Mouse (Mus musculus) MEL-GATA-1-ER (cell line): ENCODE results near the gene Tctex1d4.

Experiments used
- DNase-seq: peaks from one replicate; pipeline ENCODE4 v3.0.0-alpha.2; 2012; ENCODE audit warnings: low read depth; ENCODE audit errors: extremely low read depth

Tctex1d4 gene

DNA sequence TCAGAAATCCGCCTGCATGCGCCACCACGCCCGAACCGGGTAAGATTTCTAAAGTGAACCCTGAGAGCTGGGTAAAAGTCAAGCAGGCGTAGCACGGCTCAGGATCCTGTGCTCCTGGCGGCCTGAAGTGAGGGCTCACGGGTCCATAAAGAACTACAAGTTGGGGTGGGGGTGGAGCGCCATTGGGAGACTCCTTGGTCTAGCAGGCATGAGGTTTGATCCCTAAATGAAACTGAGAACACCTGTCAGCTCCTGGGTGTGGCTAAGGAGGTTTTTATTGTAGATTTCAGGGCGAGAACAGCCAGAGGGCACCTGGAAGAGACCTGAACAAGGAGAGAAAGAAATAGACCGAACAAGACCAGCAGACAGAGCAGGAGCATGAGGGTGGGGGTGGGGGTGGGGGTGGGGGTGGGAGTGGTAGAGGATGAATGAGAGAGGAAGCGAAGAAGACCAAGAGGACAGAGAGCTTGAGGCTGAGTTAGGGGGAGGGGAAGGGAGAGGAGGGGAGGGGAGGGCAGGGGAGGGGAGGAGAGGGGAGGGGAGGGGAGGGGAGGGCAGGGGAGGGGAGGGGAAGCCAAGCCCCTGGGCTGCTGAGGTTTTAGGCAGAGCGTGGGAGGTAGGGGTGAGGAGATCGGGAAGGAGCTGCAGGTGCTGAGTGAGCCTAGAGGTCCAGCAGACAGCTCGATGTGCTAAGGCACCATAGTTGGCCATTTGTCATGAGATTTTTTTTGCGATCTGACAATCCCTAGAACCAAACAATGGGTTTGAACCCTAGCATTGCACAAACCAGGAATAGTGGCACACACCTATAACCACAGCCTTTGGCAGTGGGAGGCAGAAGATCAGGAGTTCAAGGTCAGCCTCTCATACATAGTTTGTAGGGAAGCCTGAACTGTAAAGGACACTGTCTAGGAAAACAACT lies 12.0 kb downstream of the Tctex1d4 start:
- DNase-seq, result no peak

DNA sequence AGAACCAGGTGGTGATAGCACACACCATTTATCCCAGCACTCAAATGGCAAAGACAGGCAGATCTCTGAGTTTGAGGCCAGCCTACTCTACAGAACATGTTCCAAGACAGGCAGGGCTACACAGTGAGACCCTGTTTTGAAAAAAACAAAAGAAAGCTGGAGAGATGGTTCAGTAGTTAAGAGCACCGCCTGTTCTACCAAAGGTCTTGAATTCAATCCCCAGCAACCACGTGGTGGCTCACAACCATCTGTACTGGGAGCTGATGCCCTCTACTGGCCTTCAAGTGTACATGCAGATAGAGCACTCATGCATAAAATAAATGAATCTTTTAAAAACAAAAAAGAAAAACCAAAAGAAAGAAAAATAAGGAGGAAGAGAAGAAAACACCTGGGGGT lies 12.6 kb downstream of the Tctex1d4 start:
- DNase-seq, result no peak

- DNase-seq, result no peak
Measured at GRCm38 (mm10) chr4:117140613-117141012, 14.0 kb downstream of the Tctex1d4 start.

DNA sequence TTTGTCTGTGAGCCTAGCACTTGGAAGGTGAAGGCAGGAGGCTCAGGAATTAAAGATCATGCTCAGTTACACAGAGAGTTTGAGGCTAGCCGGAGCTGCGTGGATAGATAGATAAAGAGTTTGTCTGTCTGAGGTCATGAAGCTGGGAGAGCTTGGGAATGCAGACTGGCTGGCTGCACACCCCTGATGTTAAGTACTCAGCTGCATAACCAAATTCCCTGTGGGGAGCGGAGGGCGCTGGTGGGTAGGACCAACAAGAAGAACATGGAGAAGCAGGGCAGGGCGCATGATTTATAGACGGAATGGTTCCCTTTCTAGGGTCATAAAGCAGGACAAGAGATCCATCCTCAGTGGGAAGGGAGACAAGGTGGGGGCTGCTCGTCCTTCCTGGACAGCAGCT lies 16.4 kb downstream of the Tctex1d4 start:
- no peak for DNase-seq

GRCm38 (mm10) chr4:117145248-117145647 lies 18.7 kb downstream of the Tctex1d4 start:
- DNase-seq, result no peak

DNA sequence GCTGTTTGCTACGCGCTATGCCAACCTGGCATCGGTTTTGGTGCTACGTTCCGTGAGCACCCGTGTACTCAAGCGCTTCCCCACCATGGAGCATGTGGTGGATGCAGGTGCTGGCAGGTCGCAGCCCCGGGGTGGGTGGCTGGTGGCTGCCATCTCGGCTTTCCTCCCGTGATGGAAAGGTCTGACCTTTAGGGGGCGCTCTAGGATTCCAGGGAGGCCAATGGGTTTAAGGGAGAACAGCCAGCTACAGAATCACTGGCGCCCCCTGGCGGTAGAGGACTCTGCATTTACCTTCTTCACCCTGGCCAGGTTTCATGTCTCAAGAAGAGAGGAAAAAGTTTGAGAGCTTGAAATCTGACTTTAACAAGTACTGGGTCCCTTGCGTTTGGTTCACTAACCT lies 19.6 kb downstream of the Tctex1d4 start:
- DNase-seq, result peak; percentile 72

DNA sequence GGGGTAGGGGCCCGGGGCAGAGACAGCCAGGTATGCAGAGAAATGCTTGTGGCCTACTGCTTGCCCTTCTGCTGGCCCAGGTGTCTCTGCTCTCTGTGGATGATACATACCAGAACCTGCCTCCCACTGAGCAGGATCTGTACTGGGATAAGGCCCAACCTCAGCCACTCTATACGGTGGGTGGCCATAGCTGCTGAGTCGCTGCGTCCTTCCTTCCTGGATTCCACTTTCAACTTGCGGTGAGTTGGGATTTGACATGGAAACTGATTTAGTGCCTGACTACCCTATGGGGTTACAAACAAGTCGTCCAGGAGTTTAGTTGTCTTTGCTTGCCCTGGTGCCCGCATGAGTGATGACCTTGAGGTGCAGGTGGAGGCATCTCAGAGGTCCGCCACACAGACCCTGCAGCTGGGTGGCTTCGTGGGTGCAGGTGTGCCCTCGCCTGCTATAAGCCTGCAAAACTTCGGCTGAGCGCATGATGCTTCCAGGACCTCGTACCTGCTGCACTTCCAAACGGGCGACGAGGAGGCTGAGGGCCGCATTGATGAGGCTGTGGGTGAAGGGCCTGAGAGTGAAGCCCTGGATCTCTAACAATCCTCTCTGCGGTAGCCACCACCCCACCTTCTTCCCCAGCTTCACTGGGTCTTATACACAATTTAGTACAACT lies 21.6 kb downstream of the Tctex1d4 start:
- DNase-seq, result no peak

DNA sequence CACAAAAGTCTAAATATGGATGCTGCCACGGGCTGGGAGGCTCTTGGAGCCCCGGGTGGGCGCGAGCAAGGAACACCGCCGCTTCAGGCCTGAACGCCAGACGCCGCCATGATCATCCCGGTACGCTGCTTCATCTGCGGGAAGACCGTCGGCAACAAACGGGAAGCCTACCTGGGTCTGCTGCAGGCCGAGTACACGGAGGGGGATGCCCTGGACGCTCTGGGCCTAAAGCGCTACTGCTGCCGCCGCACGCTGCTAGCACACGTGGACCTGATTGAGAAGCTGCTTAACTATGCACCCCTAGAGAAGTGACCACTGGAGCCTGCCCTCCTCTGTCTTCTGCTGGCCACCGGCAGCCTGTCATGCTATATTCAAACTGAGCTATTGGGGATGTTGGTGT lies 22.2 kb downstream of the Tctex1d4 start:
- no peak for DNase-seq

GRCm38 (mm10) chr4:117149291-117150211 lies 23.0 kb downstream of the Tctex1d4 start:
- DNase-seq, result no peak

- DNase-seq, result no peak
Measured at GRCm38 (mm10) chr4:117150212-117150733, 23.7 kb downstream of the Tctex1d4 start.

DNA sequence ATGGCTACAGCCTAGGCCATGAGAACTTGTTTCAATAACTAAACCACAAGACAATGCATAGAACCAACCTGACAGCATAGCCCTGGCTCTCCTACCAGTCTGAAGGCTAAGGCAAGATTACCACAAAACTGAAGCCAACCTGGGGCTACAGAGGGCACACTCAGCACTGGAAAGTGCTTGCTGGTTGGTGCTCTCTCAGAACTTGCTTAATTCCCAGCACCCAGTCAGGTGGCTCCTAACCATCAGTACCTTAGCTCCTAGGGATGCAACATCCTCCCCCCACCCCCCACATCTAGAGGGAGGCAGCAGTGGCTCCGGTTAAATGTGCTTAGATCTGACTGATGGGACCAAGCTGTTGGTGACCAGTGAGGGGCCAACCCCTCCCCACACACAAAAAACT lies 24.8 kb downstream of the Tctex1d4 start:
- no peak for DNase-seq

DNA sequence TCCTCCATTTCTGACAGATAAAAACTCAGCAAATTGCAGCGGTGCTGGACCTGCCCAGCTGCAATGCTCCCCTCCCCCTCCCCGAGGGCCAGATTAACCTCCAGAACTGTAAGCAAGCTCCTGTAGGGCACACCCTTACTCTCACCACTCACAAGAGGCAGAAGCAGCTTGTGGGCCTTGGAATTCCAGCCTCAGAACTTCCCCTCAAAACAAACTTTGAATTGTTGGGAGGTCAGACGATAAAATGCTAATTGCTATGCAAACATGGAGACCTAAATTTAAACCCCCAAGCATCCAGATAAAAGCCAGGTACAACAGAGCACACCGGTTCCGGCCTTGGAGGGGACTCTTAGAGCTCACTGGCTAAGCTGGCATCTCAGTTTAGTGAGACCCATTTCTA lies 26.1 kb downstream of the Tctex1d4 start:
- DNase-seq, result no peak

DNA sequence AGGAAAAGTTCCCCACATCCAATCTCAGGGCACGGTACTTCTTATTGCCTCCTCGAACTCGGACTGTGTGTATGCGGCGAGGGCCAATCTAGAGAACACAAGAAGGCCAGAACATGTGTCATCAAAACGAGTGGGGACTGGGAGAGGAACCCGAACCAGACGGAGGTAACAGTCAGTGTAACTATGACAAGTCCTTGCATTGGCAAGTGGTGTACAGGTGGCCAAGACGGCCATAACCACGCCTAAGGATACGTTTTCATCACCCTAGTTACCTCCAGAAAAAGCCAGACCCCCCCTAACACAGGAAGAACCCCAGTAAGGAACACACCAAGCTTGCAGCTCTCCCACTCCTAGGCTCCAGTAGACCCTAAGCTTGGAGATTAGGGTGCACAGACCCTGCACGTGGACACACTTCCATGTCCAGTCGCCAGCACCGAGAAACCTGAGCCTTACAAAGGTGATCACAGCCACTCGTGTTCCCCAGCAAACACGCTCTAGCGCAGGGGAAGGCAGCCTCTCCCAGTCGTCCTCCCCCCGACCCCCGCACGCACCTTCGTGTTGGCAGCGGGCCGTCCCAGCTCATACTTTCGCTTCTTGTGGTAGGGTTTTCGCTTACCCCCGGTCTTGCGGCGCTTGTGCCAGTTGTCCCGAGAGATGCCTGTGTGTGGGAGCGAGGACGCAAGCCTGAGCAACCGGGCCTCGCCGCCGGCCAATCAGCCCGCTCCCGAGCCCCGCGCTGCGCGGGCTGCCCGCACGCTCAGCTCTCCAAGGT lies 28.6 kb downstream of the Tctex1d4 start:
- DNase-seq, result no peak

DNA sequence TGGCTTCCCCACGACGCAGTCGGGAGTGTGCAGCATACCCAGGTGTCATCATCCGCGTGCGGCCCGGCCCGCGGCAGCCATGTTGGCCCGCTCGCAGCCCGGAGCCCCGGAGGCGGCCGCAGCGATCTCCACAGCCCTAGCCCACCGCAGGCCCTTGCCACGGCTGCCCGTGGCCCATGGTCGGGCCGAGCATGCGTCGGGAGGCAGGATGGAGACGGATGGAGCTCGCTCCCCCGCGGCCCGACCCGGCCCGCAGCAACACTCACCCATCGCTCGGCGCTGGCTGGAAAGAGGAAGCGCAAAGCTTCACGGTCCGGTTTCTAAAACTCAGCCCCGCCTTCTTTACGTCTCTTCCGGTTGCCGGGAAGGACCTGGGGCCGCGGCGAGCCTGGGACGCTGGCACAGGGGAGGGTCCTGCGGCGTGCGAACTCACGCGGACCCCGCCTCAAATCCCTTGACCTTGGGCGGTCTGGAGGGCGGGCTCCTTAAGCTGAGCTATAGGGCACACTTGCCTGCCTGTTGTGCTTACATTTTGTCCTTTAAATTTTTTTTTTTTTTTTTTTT lies 29.3 kb downstream of the Tctex1d4 start, which contains the start of gene Rps8:
Gene Rps8 (minus strand): TSS at position 452 of the 564 bp plus-strand sequence.
- peak; percentile 76 for DNase-seq

- DNase-seq, result no peak
Measured at GRCm38 (mm10) chr4:117156372-117156771, 29.8 kb downstream of the Tctex1d4 start.

DNA sequence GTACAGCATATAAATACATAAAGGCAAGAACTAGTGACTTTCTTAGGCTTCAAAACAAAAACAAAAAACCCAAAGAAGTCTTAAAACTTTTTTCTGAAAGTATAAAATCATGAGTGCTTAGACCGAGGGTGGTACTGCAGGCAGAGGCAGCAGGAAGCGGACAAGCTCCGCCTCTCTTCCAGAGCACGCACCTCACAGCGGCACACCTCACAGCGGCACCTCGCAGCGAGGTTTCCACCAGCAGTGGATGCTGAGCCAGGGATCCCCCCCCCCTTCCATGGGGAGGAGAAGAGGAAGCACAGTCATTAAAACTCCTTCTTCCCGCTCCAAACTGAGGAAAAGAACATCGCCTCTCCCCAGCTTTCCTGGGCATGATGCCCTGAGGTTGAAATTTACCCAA lies 33.1 kb downstream of the Tctex1d4 start:
- no peak for DNase-seq

DNA sequence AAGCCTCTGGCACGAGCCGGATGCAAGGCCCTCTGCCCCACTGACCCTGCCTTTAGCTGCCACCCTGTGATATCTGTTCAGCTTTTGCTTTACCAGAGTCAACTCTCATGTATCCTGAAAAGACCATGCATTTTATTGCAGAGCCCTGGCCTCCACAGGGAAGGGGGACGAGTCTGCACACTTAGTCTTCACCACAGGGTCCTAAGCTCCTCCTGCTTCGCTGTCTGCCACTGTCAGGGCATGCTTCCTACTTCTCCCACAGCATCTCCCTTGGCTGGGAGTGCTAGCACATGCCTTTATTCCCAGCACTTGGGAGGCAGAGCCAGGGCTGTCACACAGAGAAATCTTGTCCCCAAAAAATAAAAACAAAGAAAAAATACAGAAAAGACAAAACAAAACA lies 34.6 kb downstream of the Tctex1d4 start:
- no peak for DNase-seq

DNA sequence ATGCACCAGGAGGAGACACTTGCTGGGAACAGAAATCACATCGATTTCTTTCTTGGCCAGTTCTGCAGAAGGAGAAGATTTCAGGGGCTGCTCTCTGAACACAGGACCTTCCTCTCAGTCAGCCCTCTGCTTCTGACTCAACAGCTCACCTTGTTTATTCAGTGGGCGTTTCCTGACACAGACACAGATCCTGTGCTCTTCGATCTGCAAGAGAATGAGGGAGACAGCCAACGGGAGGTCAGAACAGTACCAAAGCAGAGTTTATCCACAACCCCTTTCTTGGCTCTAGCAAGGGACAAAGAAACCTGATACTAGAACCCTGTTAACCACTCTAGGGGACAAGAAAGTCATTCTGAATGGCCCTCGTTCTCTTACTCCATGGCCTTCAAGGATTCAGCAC lies 43.3 kb downstream of the Tctex1d4 start:
- DNase-seq, result no peak
